Mouse (Mus musculus) layer of hippocampus, postnatal 10 days (tissue): Measurements from ENCODE around the gene Tmbim7. TPM values are rescaled to one million over a fixed set of nuclear protein-coding genes. Genes with fewer than 3 reads are reported as not detected.
"Not testable (repeated sequence)": the region's sequence is repeated elsewhere in the genome, so short reads cannot be mapped to it uniquely, and the experiment has no call there.

Experiments
- DNase-seq, 2 experiments: peaks; one replicate each; pipeline ENCODE4 v3.0.0; 2021; ENCODE audit warnings: low spot score in 2 of 2
- long read RNA-seq: library from polyadenylated mRNA; stranded (forward); transcript quantifications from one replicate; pipeline ENCODE4 v2.0.0, GENCODE M21; 2023
- total RNA-seq, 2 experiments: library from RNA; stranded (reverse); gene quantifications; 2 replicates each; pipeline ENCODE4 v1.2.3; 2021

Gene Tmbim7
- total RNA-seq: not detected
- long read RNA-seq: 0 reads

DNA sequence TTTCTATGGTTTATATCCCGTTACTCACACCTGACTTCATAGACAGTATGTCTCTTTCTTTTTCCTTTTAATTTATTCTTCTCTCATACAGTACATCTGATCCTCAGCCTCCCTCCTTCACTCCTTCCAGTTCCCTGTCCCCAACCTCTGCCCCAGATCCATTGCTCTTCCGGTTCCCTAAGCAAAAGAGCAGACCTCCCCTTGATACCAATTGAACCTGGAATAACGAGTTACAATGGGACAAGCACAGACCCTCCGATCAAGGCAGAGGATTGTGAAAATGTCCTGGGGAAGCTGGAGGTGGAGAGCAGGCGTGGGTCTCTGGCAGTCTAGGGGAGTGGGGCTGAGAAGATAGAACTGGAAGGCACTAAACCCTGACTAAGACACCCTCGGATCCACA, at the start of gene Tmbim7:
Gene Tmbim7 (plus strand): TSS at position 301 of the 400 bp plus-strand sequence.
- DNase-seq: no peak

- no peak for DNase-seq
Observed at GRCm38 (mm10) chr5:3607114-3607513, 43.9 kb upstream of the Tmbim7 start.

DNA sequence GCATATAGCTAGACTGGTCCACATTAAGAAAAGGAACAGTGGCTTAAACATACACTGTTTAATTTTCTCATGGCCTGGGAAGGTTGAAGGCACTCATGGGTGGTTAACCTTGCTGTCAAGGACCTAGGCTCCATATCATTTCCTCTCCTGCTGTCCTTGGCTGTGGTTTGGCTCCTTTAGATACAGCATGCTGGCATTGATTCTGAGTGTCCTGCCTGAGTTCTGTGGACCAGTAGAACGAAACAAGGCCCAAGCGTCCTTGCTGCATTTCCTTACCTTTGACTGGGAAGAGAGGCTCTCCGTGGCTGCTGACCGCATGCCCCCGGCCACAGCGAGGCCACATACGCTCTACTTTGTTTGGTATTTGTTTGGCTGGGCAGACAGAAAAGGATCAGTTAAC, 41.7 kb upstream of the Tmbim7 start:
- DNase-seq: no peak

DNA sequence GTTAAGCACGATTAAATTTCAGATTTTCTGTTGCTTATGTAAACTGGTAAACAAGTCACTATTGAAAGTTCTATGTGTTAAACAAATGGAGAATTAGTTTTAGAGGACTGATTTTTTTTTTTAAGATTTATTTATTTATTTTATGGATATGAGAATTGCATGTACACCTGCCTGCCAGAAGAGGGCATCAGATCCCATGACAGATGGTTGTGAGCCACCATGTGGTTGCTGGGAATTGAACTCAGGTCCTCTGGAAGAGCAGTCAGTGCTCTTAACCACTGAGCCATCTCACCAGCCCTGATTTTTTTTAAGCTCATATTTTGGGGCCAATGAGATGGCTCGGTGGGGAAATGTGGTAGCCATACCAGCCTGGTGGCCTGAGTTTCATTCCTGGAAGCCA, 39.1 kb upstream of the Tmbim7 start:
- DNase-seq: not testable (repeated sequence)

GRCm38 (mm10) chr5:3620486-3620885, 30.5 kb upstream of the Tmbim7 start:
- no peak for DNase-seq

DNA sequence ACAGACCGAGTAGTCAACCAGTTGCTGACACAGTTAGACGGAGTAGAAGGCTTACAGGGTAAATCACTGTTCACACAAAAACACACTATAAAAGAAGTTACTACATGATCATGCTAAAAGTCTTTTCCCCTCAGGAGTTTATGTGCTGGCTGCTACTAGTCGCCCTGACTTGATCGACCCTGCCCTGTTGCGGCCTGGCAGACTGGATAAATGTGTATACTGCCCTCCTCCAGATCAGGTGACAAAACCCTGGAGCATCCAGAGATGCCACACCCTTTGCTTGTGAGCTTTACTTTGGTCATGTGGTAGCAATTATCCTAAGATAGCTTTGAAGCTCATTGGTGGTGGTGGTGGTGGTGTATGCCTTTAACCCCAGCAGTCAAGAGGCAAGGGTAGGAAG, 20.9 kb upstream of the Tmbim7 start:
- no peak for DNase-seq

GRCm38 (mm10) chr5:3631512-3632271, 19.3 kb upstream of the Tmbim7 start:
- no peak for DNase-seq

- no peak for DNase-seq
Observed at GRCm38 (mm10) chr5:3632285-3632684, 18.7 kb upstream of the Tmbim7 start.

DNA sequence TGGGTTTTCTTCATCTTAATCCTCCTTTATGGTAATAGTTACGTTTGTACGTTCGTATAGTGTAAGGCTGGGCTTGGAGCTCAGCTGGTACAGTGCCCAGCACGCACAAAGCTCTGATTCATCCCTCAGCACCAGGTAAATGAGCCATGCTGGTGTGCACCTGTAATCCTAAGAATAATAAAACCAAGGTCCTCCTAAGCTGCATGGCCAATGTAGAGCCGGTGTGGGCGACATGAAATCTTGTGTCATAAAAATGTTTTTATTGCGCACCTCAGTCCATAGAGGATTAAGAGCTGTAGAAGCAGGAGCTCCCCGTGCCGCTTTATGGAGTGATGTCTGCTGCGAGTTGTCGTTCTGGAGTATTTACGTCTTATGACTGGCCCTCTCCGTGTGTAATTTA, 17.7 kb upstream of the Tmbim7 start:
- DNase-seq: no peak

- no peak for DNase-seq
Observed at GRCm38 (mm10) chr5:3633951-3634350, 17.0 kb upstream of the Tmbim7 start.

DNA sequence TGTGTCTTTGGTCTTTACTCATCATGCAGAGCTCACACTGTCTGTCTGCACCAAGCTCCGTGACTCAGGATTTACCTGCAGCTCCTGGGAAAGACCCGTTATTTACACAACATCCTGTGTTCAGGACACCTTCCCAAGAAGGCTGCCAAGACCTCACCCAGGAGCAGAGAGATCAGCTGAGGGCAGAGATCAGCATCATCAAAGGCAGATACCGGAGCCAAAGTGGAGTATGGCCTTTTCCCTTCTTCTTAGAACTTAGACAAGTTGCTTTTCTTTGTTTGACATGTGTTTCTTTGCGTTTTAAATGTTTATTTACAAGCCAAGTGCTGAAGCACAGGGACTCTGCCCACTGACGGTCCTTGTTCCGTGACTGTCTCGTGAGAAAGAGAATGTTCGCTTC, 15.7 kb upstream of the Tmbim7 start:
- DNase-seq: no peak

DNA sequence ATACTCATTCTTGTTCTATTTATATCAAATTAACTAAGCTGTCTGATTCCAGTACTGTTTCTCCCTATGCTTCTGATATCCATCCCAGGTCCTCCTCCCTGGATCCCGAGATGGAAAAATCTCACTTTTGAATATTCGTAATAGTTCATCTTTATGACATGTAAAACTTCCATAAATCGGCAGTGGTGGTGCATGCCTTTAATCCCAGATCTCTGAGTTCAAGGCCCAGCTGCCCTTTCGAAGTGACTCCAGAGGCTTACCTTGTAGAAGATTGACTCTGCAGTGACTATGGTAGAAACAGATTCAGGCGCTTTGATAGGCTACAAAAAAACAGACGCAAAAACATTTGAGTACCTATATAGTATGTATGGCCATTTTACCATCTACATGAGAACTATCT, 6.4 kb upstream of the Tmbim7 start:
- DNase-seq: no peak

GRCm38 (mm10) chr5:3645326-3645725, 5.7 kb upstream of the Tmbim7 start:
- no peak for DNase-seq

GRCm38 (mm10) chr5:3646539-3646938, 4.4 kb upstream of the Tmbim7 start:
- DNase-seq: no peak

GRCm38 (mm10) chr5:3646991-3647707, 3.8 kb upstream of the Tmbim7 start:
- DNase-seq: peak; percentile 33 to 64

GRCm38 (mm10) chr5:3647708-3648121, 3.3 kb upstream of the Tmbim7 start:
- DNase-seq: peak; percentile 71 to 84

GRCm38 (mm10) chr5:3648206-3648848, 2.7 kb upstream of the Tmbim7 start:
- no peak for DNase-seq

- DNase-seq: no peak
Observed at GRCm38 (mm10) chr5:3648849-3649210, 2.2 kb upstream of the Tmbim7 start.

GRCm38 (mm10) chr5:3651621-3652020, 640 bp downstream of the Tmbim7 start:
- DNase-seq: no peak

DNA sequence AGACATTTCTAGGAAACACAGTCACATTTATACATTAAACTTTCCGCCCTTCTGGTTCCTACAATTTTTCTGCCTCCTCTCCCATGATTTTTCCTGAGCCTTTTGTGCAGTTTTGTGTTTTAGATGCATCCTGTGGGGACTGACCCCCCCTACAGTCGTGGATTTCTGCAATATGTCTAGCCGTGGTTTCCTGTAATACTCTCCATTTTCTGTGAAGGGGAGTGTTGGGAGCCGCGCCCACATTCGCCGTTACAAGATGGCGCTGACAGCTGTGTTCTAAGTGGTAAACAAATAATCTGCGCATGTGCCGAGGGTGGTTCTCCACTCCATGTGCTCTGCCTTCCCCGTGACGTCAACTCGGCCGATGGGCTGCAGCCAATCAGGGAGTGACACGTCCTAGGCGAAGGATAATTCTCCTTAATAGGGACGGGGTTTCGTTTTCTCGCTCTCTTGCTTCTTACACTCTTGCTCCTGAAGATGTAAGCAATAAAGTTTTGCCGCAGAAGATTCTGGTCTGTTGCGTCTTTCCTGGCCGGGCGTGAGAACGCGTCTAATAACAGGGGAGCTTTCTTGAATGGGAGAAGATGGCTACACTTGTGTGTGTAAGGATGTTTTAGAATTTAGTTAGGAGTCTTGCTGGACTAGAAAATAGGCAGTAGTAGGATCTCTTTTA, 2.1 kb downstream of the Tmbim7 start:
- DNase-seq: not testable (repeated sequence)

- no peak for DNase-seq
Observed at GRCm38 (mm10) chr5:3653801-3654200, 2.8 kb downstream of the Tmbim7 start.

DNA sequence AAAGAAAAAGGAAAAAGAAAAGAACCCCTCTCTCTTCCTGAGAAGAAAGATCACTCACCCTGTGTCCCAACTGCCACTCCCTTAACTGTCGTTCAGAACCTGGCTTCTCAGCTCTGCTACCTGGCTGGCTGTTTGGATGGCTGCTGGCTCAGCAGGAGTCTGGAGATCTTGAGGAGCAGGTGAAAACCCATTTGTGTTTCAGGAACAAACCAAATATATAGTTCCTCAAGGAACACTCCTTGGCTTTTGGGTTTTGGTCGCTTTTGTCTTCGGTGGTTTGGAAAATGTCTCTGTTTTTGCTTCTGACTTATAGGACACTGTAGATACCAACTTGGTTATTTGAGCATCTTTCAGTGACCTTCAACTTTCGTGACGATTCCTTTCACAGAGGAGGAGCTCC, 6.1 kb downstream of the Tmbim7 start, which contains the start of gene Gatad1:
Gene Gatad1 (minus strand): TSS at position 101 of the 400 bp plus-strand sequence.
- DNase-seq: no peak
